In genomic region chr1:72535725-72536571, GRCm38 (mm10) we compare ENCODE assay signal across 9 mouse cellular contexts. TPM values are rescaled to one million over a fixed set of nuclear protein-coding genes. Genes with fewer than 3 reads are reported as not detected.
DNase-seq lines count a peak whose midpoint lies in the region; ATAC-seq lines count a peak whose summit lies in the region.
"Had no signal": no experiment of that assay in that cellular context is flagged by ENCODE, and none has a peak within 500 bp of the region (broad histone marks: within the 10 kb centered on the region; RNA-seq: fewer than 3 reads in every experiment).

No protein-coding gene starts in this region.

- peaks cover 40% of the 10 kb centered on the region for H3K27me3 ChIP-seq in heart, embryonic 11.5 days (ENCODE audit: control insufficient read depth, insufficient read depth, low read length)
- H3K27me3 ChIP-seq in embryonic facial prominence, embryonic 14.5 days (replicated peaks; ENCODE audit: control insufficient read depth, insufficient read depth, low read length) = peaks cover 33% of the 10 kb centered on the region

- H3K36me3 ChIP-seq in heart, embryonic 11.5 days (ENCODE audit: control insufficient read depth, insufficient read depth, low read length) = no peaks in the 10 kb centered on the region
- no peaks in the 10 kb centered on the region for H3K36me3 ChIP-seq in embryonic facial prominence, embryonic 14.5 days (ENCODE audit: control insufficient read depth, insufficient read depth, low read length)
- H3K36me3 ChIP-seq: G1E had no signal

- H3K4me1 ChIP-seq in heart, embryonic 11.5 days (ENCODE audit: control insufficient read depth, insufficient read depth, low read length) = peaks cover 5% of the 10 kb centered on the region; the same call in 1 of the 2 replicates
- H3K4me1 ChIP-seq in embryonic facial prominence, embryonic 14.5 days (ENCODE audit: control insufficient read depth, insufficient read depth, low read length) = peaks cover 8% of the 10 kb centered on the region; the same call in 1 of the 2 replicates

- 0 out of 2 replicates have a peak, but pooled peaks have one; percentile 20 for ATAC-seq in heart, embryonic 11.5 days (replicated peaks; ENCODE audit: insufficient number of reproducible peaks, low FRiP score, low TSS enrichment)
- ATAC-seq in embryonic facial prominence, embryonic 14.5 days (ENCODE audit: low read depth) = peak; percentile 20
- ATAC-seq in megakaryocyte-erythroid progenitor cell, adult 5-6 weeks (replicated peaks; ENCODE audit: low FRiP score, low TSS enrichment, poor library complexity, severe bottlenecking) = no peak

- no peaks in the 10 kb centered on the region for H3K9me3 ChIP-seq in heart, embryonic 11.5 days (replicated peaks; ENCODE audit: control insufficient read depth, low read length)
- H3K9me3 ChIP-seq in embryonic facial prominence, embryonic 14.5 days (ENCODE audit: control insufficient read depth, low read length) = no peaks in the 10 kb centered on the region
- H3K9me3 ChIP-seq: G1E had no signal

- WGBS in heart, embryonic 11.5 days (ENCODE audit: insufficient replicate concordance) = 2% methylated on average over 36 of the region's 36 CpGs
- 2% methylated on average over 35 of the region's 36 CpGs for WGBS in embryonic facial prominence, embryonic 14.5 days

- H3K4me3 ChIP-seq in heart, embryonic 11.5 days (ENCODE audit: low read depth, low read length) = peak overlapping the region; percentile 36
- peak overlapping the region; percentile 33 for H3K4me3 ChIP-seq in embryonic facial prominence, embryonic 14.5 days (ENCODE audit: low read depth, low read length)

- H3K27ac ChIP-seq in heart, embryonic 11.5 days (ENCODE audit: low read depth, low read length) = no peak overlapping the region
- no peak overlapping the region for H3K27ac ChIP-seq in embryonic facial prominence, embryonic 14.5 days (replicated peaks; ENCODE audit: low read depth, low read length)

- H3K9ac ChIP-seq in heart, embryonic 11.5 days (ENCODE audit: low read depth, low read length) = no peak overlapping the region
- H3K9ac ChIP-seq in embryonic facial prominence, embryonic 14.5 days (ENCODE audit: low read depth, low read length) = no peak overlapping the region

- no peak for DNase-seq in heart, postnatal 4 days
- DNase-seq in Muller cell, postnatal 12 days (ENCODE audit: inconsistent ontology term) = peak; percentile 25
- peak; percentile 11 for DNase-seq in embryonic facial prominence, embryonic 14.5 days (ENCODE audit: low spot score)
- peak; percentile 54 to 61 for DNase-seq in layer of hippocampus, postnatal 10 days (ENCODE audit: low spot score in 2 of 2)
- peak; percentile 47 for DNase-seq in neural tube, embryonic 10.5 days (ENCODE audit: extremely low spot score, low spot score)
- no peak for DNase-seq in ovary, postnatal 14 days (ENCODE audit: low spot score)

- H3K4me2 ChIP-seq in heart, embryonic 11.5 days = peak overlapping the region; percentile 63
- peak overlapping the region; percentile 61 for H3K4me2 ChIP-seq in embryonic facial prominence, embryonic 14.5 days (ENCODE audit: low read depth, low read length)

RNA-seq across cellular contexts. Expression of gene March4, which starts 0.8 kb away (rescaled TPM):
- polyA plus RNA-seq in heart, embryonic 11.5 days (2014; fragmentation: Nextera tagmentation; extraction: Ambion mirVana) = not detected in 2 replicates
- not detected for total RNA-seq in heart, postnatal 4 days (2021)
- 0.17 and 0.42 TPM in 2 replicates for polyA plus RNA-seq in embryonic facial prominence, embryonic 14.5 days (2014; fragmentation: Nextera tagmentation; extraction: Ambion mirVana)
- 10 to 100 TPM; 36.0 to 43.5 TPM for total RNA-seq in layer of hippocampus, postnatal 10 days (2021)
- total RNA-seq in megakaryocyte-erythroid progenitor cell, adult 5-6 weeks (2014; fragmentation: Nextera tagmentation) = not detected in 2 replicates
- not detected in 2 replicates for total RNA-seq in megakaryocyte-erythroid progenitor cell, adult 5-6 weeks (2017)
- polyA plus RNA-seq: G1E had no signal

RNA-seq across cellular contexts. Expression of gene Smarcal1, which starts 47.1 kb away (rescaled TPM):
- polyA plus RNA-seq in heart, embryonic 11.5 days (2014; fragmentation: Nextera tagmentation; extraction: Ambion mirVana) = 17.9 and 21.6 TPM in 2 replicates
- total RNA-seq in heart, postnatal 4 days (2021) = 10 to 100 TPM; 32.3 to 34.7 TPM
- 23.0 and 23.8 TPM in 2 replicates for polyA plus RNA-seq in embryonic facial prominence, embryonic 14.5 days (2014; fragmentation: Nextera tagmentation; extraction: Ambion mirVana)
- 10 to 100 TPM; 42.3 to 45.3 TPM for total RNA-seq in layer of hippocampus, postnatal 10 days (2021)
- 22.6 and 24.6 TPM in 2 replicates for total RNA-seq in megakaryocyte-erythroid progenitor cell, adult 5-6 weeks (2014; fragmentation: Nextera tagmentation)
- 12.6 and 21.7 TPM in 2 replicates for total RNA-seq in megakaryocyte-erythroid progenitor cell, adult 5-6 weeks (2017)

Comparison
In these comparisons a context has a peak if more than half of its experiments do, and no peak if none do; other contexts are left out.
1. DNase-seq: peak in Muller cell, postnatal 12 days (single experiment), embryonic facial prominence, embryonic 14.5 days (single experiment), layer of hippocampus, postnatal 10 days (2 of 2) and neural tube, embryonic 10.5 days (single experiment); none in heart, postnatal 4 days (single experiment) and ovary, postnatal 14 days (single experiment).
2. RNA of gene March4, which starts 0.8 kb away (total RNA-seq): 36.0 to 43.5 TPM in layer of hippocampus, postnatal 10 days; not detected in heart, postnatal 4 days and not detected in megakaryocyte-erythroid progenitor cell, adult 5-6 weeks; every median in the first group is over 10 times any median in the second.